Mouse (Mus musculus): ENCODE data around the gene Tmbim6. TPM values are rescaled to one million over a fixed set of nuclear protein-coding genes. Genes with fewer than 3 reads are reported as not detected.

Tmbim6 gene
- 1,126 and 1,190 TPM in 2 replicates for polyA plus RNA-seq (2015; fragmentation: Nextera tagmentation; extraction: Ambion mirVana)

DNA sequence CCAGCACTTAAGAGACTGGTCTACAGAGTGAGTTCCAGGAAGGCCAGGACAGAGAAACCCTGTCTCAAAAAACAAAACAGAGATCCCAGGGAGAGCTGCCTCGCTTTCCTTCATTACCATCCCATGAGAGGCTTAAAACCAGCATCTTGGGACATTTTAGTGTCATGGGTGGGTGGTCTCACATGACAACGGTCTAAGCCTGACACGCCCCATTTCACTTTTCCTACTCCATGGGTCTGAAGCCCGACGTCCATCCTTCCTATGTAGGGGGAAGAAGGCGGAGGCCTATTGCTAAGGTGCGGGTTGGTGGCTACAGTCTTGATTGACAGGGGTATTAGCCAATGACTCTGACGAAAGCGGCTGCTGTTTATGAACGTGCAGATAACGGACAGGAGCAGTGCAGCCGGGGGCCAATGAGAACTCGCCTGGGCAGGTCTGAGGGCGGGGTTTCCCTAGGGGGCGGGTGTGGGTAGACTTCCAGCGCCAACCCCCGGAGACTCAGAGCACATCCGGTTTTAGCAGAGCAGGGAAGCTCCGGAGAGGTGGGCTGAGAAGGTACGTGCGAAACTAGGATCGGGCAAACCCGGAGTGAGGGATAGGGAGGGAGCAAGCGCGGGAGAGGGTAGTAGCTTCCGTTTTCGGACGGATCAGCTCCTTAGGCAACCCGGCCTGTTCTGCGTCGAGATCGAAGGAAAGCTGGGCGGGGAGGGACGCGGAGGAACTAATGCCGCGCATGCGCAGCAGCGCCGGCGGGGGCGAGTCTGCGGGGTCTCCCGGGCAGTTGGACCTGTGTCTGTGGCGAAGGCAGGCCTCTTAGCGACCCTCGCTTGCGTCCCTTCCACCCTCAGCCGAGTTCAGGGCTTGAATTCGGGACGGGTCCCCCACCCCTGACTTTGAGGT lies at the start of gene Tmbim6:
Tmbim6 (plus strand) TSS at position 397 of the 900 bp plus-strand sequence.
- peak; percentile 89 for ATAC-seq
- TF ChIP-seq CTCF (IDR thresholded peaks at IDR 0.05; ENCODE audit: low read depth): peak; percentile 34
- H3K4me3 ChIP-seq (ENCODE audit: low read depth, low read length): peak within 1 kb of the TSS; percentile 96
- H3K27ac ChIP-seq (ENCODE audit: low read depth, low read length): peak within 1 kb of the TSS; percentile 100
- WGBS: under 1% methylated on average over 51 of the region's 51 CpGs
- H3K4me1 ChIP-seq (replicated peaks; ENCODE audit: control insufficient read depth, insufficient read depth, low read length): peaks cover 6% of the 10 kb centered on the region
- no peaks in the 10 kb centered on the region for H3K36me3 ChIP-seq (ENCODE audit: control insufficient read depth, insufficient read depth)
- H3K4me2 ChIP-seq (replicated peaks; ENCODE audit: low read depth): peak within 1 kb of the TSS; percentile 71
- no peaks in the 10 kb centered on the region for H3K9me3 ChIP-seq (ENCODE audit: control insufficient read depth)
- H3K9ac ChIP-seq (ENCODE audit: low read depth, low read length): peak within 1 kb of the TSS; percentile 99
- no peaks in the 10 kb centered on the region for H3K27me3 ChIP-seq (replicated peaks; ENCODE audit: control insufficient read depth, insufficient read depth, low read length)

DNA sequence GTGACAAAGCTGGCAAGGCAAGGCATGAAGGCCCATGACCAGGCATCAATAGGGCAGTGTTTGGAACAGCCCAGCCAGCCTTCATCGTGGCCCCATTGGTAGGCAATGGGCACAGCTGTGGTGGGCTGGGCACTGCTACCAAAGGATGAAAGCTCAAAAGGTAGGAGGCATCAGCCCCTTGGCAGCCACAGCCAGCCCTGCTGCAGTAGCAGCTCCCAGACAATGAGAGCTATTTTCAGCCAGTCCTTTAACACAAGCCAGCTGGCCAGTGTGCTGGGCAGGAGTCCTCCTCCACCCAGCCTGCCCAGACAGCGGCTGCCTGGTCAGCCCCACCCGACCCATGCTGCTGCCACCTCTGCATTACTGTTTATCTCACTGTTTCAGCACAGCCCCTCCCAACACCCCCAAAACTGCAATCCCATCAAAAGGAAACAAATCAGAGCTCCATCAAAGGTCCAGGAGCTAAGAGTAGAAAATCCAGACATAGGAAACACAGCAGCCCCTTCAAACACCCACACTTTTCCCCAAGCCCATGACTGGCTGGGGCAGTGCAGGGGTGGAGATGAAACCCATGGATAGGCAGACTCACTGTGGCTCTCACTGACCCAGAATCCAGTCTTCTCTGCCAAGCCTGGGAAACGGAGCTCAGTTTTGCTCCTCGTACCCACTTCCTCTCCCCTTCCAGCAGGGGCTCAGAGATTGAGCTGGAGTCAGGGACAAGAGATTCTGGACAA lies 49.1 kb upstream of the Tmbim6 start:
- ATAC-seq: no peak
- WGBS: 42% methylated on average over 5 of the region's 5 CpGs
- no peak overlapping the region for H3K9ac ChIP-seq (ENCODE audit: low read depth, low read length)
- TF ChIP-seq CTCF (IDR thresholded peaks at IDR 0.05; ENCODE audit: low read depth): no peak
- no peaks in the 10 kb centered on the region for H3K27me3 ChIP-seq (replicated peaks; ENCODE audit: control insufficient read depth, insufficient read depth, low read length)
- H3K4me2 ChIP-seq (replicated peaks; ENCODE audit: low read depth): 0 out of 2 replicates have a peak overlapping the region, but pooled peaks have one; percentile 3
- H3K36me3 ChIP-seq (ENCODE audit: control insufficient read depth, insufficient read depth): no peaks in the 10 kb centered on the region
- peaks cover 11% of the 10 kb centered on the region; the same call in 1 of the 2 replicates for H3K4me1 ChIP-seq (replicated peaks; ENCODE audit: control insufficient read depth, insufficient read depth, low read length)
- no peak overlapping the region for H3K4me3 ChIP-seq (ENCODE audit: low read depth, low read length)
- no peaks in the 10 kb centered on the region for H3K9me3 ChIP-seq (ENCODE audit: control insufficient read depth)
- H3K27ac ChIP-seq (ENCODE audit: low read depth, low read length): no peak overlapping the region

DNA sequence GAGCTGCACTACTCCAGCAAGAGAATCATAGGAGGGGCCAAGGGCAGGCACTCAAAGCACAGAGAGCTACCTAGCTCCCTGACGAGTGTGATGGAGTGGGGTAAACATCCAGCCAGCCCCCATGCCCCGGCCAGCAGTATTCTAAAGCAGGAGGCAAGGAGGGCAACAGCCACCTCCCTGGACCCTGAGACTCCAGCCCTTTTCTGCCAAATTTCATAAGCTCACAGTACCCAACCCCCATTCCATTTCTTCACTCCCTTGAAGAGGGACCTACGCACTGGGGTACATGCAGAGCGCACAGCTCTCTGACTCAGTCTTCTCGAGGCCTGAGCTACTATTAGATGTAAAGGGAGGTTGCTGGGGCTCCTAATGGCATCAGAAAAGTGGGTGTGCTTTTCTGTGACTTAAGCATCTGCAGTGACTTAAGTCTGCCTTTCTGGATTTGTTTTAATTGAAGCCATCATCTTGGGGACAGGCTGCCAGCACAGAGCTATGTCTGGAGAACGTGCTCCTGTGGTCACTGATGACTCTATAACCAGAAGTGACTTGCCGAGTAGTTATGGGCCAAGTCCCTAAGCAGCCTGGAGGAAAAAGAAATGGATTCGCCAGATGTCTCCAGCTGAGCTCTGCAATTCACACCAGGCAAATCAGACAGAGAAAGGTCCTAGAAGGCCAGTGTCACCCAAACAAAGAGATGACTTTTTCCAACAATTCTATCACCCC lies 48.4 kb upstream of the Tmbim6 start:
- no peaks in the 10 kb centered on the region for H3K9me3 ChIP-seq (ENCODE audit: control insufficient read depth)
- 63% methylated on average over 8 of the region's 8 CpGs for WGBS
- no peak for ATAC-seq
- no peaks in the 10 kb centered on the region for H3K36me3 ChIP-seq (ENCODE audit: control insufficient read depth, insufficient read depth)
- no peaks in the 10 kb centered on the region for H3K27me3 ChIP-seq (replicated peaks; ENCODE audit: control insufficient read depth, insufficient read depth, low read length)
- TF ChIP-seq CTCF (IDR thresholded peaks at IDR 0.05; ENCODE audit: low read depth): no peak
- H3K4me1 ChIP-seq (replicated peaks; ENCODE audit: control insufficient read depth, insufficient read depth, low read length): peaks cover 11% of the 10 kb centered on the region; the same call in 1 of the 2 replicates
- no peak overlapping the region for H3K27ac ChIP-seq (ENCODE audit: low read depth, low read length)
- no peak overlapping the region for H3K4me3 ChIP-seq (ENCODE audit: low read depth, low read length)
- no peak overlapping the region for H3K9ac ChIP-seq (ENCODE audit: low read depth, low read length)
- H3K4me2 ChIP-seq (replicated peaks; ENCODE audit: low read depth): no peak overlapping the region

DNA sequence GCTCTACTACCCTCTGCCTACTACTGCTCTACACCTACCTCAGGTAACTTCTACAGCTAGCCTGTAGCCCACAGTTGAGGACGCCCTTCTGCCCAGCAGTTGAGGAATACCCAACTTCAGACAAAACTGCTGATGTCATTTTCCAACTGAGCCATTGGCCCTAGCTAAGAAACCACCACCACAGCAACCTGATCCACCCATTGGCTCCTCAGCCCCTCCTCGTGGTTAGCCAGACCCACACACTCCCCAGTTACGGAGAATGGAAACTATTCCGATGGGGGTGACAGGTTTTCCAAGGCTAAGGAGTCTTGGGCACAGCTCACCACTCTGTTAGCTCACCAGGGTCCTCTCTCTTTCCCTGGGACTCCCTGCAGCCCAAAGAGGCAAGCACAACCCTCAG lies 47.7 kb upstream of the Tmbim6 start:
- H3K4me3 ChIP-seq (ENCODE audit: low read depth, low read length): no peak overlapping the region
- H3K27ac ChIP-seq (ENCODE audit: low read depth, low read length): no peak overlapping the region
- H3K9me3 ChIP-seq (ENCODE audit: control insufficient read depth): no peaks in the 10 kb centered on the region
- H3K36me3 ChIP-seq (ENCODE audit: control insufficient read depth, insufficient read depth): no peaks in the 10 kb centered on the region
- H3K27me3 ChIP-seq (replicated peaks; ENCODE audit: control insufficient read depth, insufficient read depth, low read length): no peaks in the 10 kb centered on the region
- no peak overlapping the region for H3K9ac ChIP-seq (ENCODE audit: low read depth, low read length)
- WGBS: 72% methylated on average over 4 of the region's 4 CpGs
- H3K4me2 ChIP-seq (replicated peaks; ENCODE audit: low read depth): no peak overlapping the region
- TF ChIP-seq CTCF (IDR thresholded peaks at IDR 0.05; ENCODE audit: low read depth): no peak
- H3K4me1 ChIP-seq (replicated peaks; ENCODE audit: control insufficient read depth, insufficient read depth, low read length): peaks cover 11% of the 10 kb centered on the region; the same call in 1 of the 2 replicates
- no peak for ATAC-seq

DNA sequence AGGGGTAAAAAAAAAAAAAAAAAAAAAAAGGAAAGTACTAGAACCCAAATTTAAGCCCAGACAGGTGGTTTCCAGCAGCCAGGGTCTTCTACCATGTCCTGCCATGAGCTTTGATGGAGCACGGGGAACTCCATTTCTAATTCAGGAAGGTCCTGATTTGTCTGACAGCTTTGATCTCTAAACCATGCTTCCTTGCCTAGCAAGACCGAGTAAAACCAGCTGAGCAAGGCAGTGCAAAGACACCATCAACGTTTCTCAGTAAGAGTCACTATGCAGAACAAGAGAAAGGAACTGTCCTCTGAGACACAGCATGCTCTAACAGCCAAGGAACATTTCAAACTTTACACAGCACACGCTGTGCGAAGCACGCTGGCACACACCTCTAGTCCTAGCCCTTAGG lies 41.1 kb upstream of the Tmbim6 start:
- no peaks in the 10 kb centered on the region for H3K9me3 ChIP-seq (ENCODE audit: control insufficient read depth)
- H3K27ac ChIP-seq (ENCODE audit: low read depth, low read length): no peak overlapping the region
- no peaks in the 10 kb centered on the region for H3K27me3 ChIP-seq (replicated peaks; ENCODE audit: control insufficient read depth, insufficient read depth, low read length)
- H3K4me2 ChIP-seq (replicated peaks; ENCODE audit: low read depth): no peak overlapping the region
- TF ChIP-seq CTCF (IDR thresholded peaks at IDR 0.05; ENCODE audit: low read depth): no peak
- no peak overlapping the region for H3K9ac ChIP-seq (ENCODE audit: low read depth, low read length)
- no peak overlapping the region for H3K4me3 ChIP-seq (ENCODE audit: low read depth, low read length)
- H3K36me3 ChIP-seq (ENCODE audit: control insufficient read depth, insufficient read depth): no peaks in the 10 kb centered on the region
- H3K4me1 ChIP-seq (replicated peaks; ENCODE audit: control insufficient read depth, insufficient read depth, low read length): 0 out of 2 replicates have a peak, but pooled peaks cover 5% of the 10 kb centered on the region
- WGBS: 77% methylated on average over 6 of the region's 6 CpGs
- ATAC-seq: no peak
